Mouse (Mus musculus): ENCODE measurements around the gene Pkdcc. TPM values are rescaled to one million over a fixed set of nuclear protein-coding genes. Genes with fewer than 3 reads are reported as not detected.

Pkdcc gene
- polyA plus RNA-seq, 1 experiment, result not detected

DNA sequence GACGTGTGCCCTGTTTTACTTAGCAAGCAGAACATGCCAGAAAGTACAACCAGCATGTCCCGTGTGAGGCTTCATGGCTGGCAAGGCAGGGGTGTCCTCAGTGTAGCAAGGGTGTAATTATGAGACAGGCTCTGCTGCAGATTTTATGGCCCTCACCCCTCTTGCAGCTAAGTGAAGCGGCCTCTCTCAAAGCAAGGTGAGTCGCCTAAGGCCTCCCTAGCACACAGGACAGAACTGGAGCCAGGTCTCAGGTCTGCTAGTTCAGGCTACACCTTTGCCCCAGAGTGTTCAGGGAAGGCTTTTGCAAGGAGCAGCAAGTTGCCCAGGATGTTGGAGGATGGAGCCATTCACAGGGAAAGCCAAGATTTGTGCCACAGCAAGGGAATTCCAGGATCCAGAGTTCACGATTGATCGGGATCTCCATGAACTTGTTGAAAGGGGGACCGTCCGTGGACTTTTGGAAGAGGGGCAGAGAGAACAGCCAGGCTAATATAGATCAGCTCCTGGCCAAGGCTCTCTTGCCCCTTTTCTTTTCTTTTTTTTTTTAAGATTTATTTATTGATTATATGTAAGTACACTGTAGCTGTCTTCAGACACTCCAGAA is 32.9 kb upstream of the Pkdcc start:
- Histone ChIP-seq H3K4me3 (replicated peaks; ENCODE audit: control insufficient read depth, low read depth, low read length) (no peak overlapping the region), H3K4me1 (ENCODE audit: control insufficient read depth, insufficient read depth, low read length) (no peaks in the 10 kb centered on the region; the same call in 1 of the 2 replicates), H3K27ac (ENCODE audit: control insufficient read depth, insufficient read depth, low read depth, low read length, poor library complexity) (no peak overlapping the region)
- TF ChIP-seq CTCF (IDR thresholded peaks at IDR 0.05; ENCODE audit: control insufficient read depth, insufficient read depth, low read length) (no peak), POLR2A (IDR thresholded peaks at IDR 0.05; ENCODE audit: borderline replicate concordance, control insufficient read depth, low read depth, low read length) (no peak)
- WGBS, result 84% methylated on average over 8 of the region's 8 CpGs

DNA sequence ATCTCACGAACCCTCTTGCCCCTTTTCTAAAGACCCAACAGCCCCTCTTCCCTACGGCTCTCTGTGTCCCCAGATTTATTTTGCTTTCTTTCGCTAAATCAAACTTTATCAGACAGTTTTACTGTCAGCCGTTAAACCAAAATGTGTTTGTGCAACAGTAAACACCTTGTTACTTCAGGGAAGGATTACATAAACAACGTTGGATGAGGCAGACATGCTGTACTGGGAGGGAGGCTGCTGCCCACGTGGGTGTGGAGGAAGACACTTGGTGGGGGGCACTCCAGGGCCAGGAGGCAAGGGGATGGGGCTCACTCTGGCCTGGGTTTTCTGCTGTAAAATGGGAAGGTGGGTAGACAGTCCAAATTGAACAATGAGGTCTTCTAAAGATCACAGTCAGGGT is 32.3 kb upstream of the Pkdcc start:
- TF ChIP-seq CTCF (IDR thresholded peaks at IDR 0.05; ENCODE audit: control insufficient read depth, insufficient read depth, low read length) (no peak), POLR2A (IDR thresholded peaks at IDR 0.05; ENCODE audit: borderline replicate concordance, control insufficient read depth, low read depth, low read length) (no peak)
- Histone ChIP-seq H3K27ac (ENCODE audit: control insufficient read depth, insufficient read depth, low read depth, low read length, poor library complexity) (no peak overlapping the region), H3K4me1 (ENCODE audit: control insufficient read depth, insufficient read depth, low read length) (no peaks in the 10 kb centered on the region; the same call in 1 of the 2 replicates), H3K4me3 (replicated peaks; ENCODE audit: control insufficient read depth, low read depth, low read length) (no peak overlapping the region)
- 74% methylated on average over 6 of the region's 6 CpGs for WGBS

DNA sequence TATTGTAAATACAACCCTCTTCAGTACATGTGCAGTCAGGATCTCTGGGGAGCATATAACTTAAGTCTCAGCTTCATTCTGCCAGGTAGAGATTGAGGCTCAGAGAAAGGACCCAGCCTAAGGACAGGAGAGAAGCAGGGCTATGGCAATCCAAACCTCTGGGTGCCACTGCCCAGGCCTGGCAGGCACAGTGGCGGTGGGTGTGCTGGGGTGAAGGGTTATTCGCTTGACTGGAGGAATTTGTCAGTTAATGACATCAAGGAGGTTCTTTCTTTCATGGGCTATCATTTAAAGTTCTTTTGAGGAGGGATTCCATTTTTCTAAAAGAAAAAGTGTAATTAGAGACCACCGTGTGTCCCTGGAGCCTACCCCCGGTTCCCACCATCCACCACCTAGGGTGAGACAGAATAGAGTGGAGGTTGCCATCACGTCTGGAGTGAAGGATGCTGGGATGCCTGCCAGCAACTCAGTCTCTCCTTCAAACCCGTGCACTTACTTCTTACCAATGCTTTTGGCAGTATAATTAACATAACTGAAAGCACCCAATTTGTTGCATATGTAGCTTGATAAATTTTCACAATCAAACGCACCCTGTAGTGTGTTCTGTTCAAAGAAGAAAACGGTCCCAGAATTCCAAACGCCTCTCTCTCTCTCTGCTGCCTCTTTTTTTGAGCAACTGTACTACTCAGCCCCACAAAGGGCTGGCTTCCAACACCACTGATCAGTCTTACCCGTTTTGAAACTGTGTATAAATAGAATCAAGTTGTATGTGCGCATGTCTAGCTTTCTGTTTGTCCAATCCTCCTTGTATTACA is 27.1 kb upstream of the Pkdcc start:
- no peak overlapping the region for H3K27ac ChIP-seq (ENCODE audit: control insufficient read depth, insufficient read depth, low read depth, low read length, poor library complexity)
- TF ChIP-seq POLR2A (IDR thresholded peaks at IDR 0.05; ENCODE audit: borderline replicate concordance, control insufficient read depth, low read depth, low read length) (no peak), CTCF (IDR thresholded peaks at IDR 0.05; ENCODE audit: control insufficient read depth, insufficient read depth, low read length) (no peak)
- no peak overlapping the region for H3K4me3 ChIP-seq (replicated peaks; ENCODE audit: control insufficient read depth, low read depth, low read length)
- WGBS, result 76% methylated on average over 11 of the region's 11 CpGs
- H3K4me1 ChIP-seq (ENCODE audit: control insufficient read depth, insufficient read depth, low read length), result no peaks in the 10 kb centered on the region; the same call in 1 of the 2 replicates

DNA sequence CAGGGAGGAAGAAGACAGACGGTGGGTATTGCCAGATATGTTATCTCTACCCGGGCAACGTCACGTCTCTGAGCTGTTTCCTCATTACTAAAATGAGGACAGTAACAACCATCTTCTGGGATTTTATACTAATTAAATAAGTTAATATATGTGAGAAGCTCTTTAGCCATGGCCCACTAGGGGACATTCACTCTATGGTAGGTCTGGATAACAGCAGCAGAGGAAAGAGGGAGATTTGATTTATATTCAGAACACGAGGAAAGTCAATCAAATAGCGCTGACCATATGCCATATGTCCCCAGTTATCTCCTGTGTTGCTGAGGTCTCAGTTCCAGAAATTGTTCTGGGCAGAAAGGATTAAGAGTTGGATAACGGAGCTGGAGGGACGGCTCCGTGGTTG is 24.3 kb upstream of the Pkdcc start:
- Histone ChIP-seq H3K27ac (ENCODE audit: control insufficient read depth, insufficient read depth, low read depth, low read length, poor library complexity) (no peak overlapping the region), H3K4me1 (ENCODE audit: control insufficient read depth, insufficient read depth, low read length) (no peaks in the 10 kb centered on the region), H3K4me3 (replicated peaks; ENCODE audit: control insufficient read depth, low read depth, low read length) (no peak overlapping the region)
- TF ChIP-seq CTCF (IDR thresholded peaks at IDR 0.05; ENCODE audit: control insufficient read depth, insufficient read depth, low read length) (no peak), POLR2A (IDR thresholded peaks at IDR 0.05; ENCODE audit: borderline replicate concordance, control insufficient read depth, low read depth, low read length) (no peak)
- WGBS, result 76% methylated on average over 9 of the region's 9 CpGs

DNA sequence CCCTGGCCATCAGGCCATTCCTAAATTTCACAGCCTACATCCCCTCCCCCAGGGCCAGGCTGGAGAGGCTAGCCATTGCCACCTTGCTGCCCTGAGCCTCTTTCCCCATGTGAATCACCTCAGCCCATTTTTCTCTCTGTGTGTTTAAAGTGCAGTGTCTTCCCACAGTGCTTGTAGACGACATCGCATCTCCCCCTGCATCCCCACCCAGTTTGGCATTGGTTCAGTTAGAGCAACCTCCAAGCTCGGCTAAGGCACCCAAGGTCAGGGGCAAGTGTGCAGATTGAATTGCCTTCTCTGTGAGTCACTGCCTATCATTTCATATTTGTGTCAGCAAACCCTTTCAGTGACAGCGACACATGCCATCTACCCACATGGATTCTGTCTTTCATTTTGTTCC is 20.6 kb upstream of the Pkdcc start:
- whole genome bisulfite sequencing, result 83% methylated on average over 4 of the region's 4 CpGs
- Histone ChIP-seq H3K27ac (ENCODE audit: control insufficient read depth, insufficient read depth, low read depth, low read length, poor library complexity) (no peak overlapping the region), H3K4me3 (replicated peaks; ENCODE audit: control insufficient read depth, low read depth, low read length) (no peak overlapping the region), H3K4me1 (ENCODE audit: control insufficient read depth, insufficient read depth, low read length) (no peaks in the 10 kb centered on the region)
- no peak for TF ChIP-seq POLR2A (IDR thresholded peaks at IDR 0.05; ENCODE audit: borderline replicate concordance, control insufficient read depth, low read depth, low read length)
- TF ChIP-seq CTCF (IDR thresholded peaks at IDR 0.05; ENCODE audit: control insufficient read depth, insufficient read depth, low read length), result no peak

DNA sequence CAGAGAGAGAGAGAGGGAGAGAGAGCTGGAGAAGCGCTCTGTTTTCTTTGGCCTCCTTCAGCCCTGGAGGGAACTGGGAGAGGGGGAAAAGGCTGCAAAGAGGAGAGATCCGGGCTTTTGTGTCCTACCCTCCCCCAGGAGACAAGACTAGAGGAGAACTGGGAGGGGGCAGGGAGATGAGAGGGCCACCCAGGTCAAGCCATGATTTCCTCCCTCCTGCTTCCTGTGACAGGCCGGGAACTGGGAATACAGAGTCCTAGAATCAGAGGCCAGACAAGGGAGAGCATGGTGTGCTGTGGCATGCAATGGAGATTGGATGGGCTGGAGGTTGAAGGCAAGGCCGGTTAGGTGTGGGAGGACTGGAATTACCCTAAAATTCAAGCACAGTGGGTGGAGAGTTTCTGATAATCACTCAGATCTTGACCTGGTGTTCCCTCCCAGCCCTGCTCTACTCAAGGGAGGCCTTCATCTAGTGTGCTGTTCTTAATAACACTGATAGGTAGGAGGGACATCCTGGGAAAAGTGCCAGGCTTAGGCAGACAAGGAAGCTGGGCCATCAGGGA is 17.6 kb upstream of the Pkdcc start:
- 69% methylated on average over 4 of the region's 4 CpGs for WGBS
- TF ChIP-seq POLR2A (IDR thresholded peaks at IDR 0.05; ENCODE audit: borderline replicate concordance, control insufficient read depth, low read depth, low read length) (no peak), CTCF (IDR thresholded peaks at IDR 0.05; ENCODE audit: control insufficient read depth, insufficient read depth, low read length) (no peak)
- Histone ChIP-seq H3K4me3 (replicated peaks; ENCODE audit: control insufficient read depth, low read depth, low read length) (no peak overlapping the region), H3K27ac (ENCODE audit: control insufficient read depth, insufficient read depth, low read depth, low read length, poor library complexity) (no peak overlapping the region), H3K4me1 (ENCODE audit: control insufficient read depth, insufficient read depth, low read length) (no peaks in the 10 kb centered on the region)

DNA sequence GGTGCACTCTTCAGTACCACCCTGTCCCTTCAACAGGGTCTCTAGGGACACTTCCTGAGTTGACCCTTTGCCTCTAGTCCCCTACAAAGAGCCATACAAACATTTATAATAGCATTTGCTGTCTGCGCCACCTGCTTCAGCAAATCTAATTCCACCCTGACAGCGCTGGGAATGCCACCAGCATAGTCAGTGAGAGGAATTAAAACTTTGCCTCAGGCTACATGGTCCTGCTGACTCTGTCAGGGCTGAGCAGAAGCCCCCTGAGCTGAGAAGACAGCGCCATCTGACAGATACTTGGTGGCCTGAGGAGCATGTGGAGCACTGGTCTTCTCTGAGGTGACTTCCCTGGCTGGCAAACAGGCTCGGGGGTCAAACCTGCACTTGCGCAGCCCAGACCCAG is 14.6 kb upstream of the Pkdcc start:
- Histone ChIP-seq H3K27ac (ENCODE audit: control insufficient read depth, insufficient read depth, low read depth, low read length, poor library complexity) (no peak overlapping the region), H3K4me1 (ENCODE audit: control insufficient read depth, insufficient read depth, low read length) (no peaks in the 10 kb centered on the region), H3K4me3 (replicated peaks; ENCODE audit: control insufficient read depth, low read depth, low read length) (no peak overlapping the region)
- TF ChIP-seq CTCF (IDR thresholded peaks at IDR 0.05; ENCODE audit: control insufficient read depth, insufficient read depth, low read length), result no peak
- TF ChIP-seq POLR2A (IDR thresholded peaks at IDR 0.05; ENCODE audit: borderline replicate concordance, control insufficient read depth, low read depth, low read length), result no peak
- 85% methylated on average over 5 of the region's 5 CpGs for WGBS

DNA sequence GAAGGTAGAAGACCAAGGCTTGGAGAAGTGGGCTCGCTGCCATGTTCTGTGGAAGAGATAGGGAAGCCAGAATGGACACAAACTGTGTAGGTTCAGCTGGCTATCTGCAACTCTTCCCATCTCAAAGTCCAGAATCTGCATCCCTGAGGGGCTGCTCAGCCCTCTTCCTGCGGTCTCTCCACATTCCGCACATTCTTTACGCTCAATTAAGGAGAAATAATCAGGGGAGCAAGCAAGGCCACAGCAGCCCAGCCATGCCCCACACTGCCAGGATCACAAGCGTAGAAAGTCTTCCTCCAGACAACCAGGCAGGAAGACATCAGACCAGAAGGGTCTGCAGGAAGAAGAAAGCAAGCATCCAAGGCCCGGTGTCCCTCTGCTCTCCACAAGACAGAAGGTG is 13.8 kb upstream of the Pkdcc start:
- 75% methylated on average over 6 of the region's 6 CpGs for WGBS
- TF ChIP-seq POLR2A (IDR thresholded peaks at IDR 0.05; ENCODE audit: borderline replicate concordance, control insufficient read depth, low read depth, low read length) (no peak), CTCF (IDR thresholded peaks at IDR 0.05; ENCODE audit: control insufficient read depth, insufficient read depth, low read length) (no peak)
- H3K4me1 ChIP-seq (ENCODE audit: control insufficient read depth, insufficient read depth, low read length), result no peaks in the 10 kb centered on the region
- H3K27ac ChIP-seq (ENCODE audit: control insufficient read depth, insufficient read depth, low read depth, low read length, poor library complexity), result no peak overlapping the region
- H3K4me3 ChIP-seq (replicated peaks; ENCODE audit: control insufficient read depth, low read depth, low read length), result no peak overlapping the region

Measured in bone marrow, adult 2 months (tissue).